In genomic region chr3:144412538-144413272, GRCm38 (mm10) we compare ENCODE assay signal across 9 mouse cellular contexts.
DNase-seq lines count a peak whose midpoint lies in the region; ATAC-seq and TF ChIP-seq lines count a peak whose summit lies in the region.
"Had no signal": no experiment of that assay in that cellular context is flagged by ENCODE, and none has a peak within 500 bp of the region (broad histone marks: within the 10 kb centered on the region; RNA-seq: fewer than 3 reads in every experiment).

No protein-coding gene starts in this region.

- H3K27me3 ChIP-seq in hindbrain, embryonic 12.5 days = no peaks in the 10 kb centered on the region
- no peaks in the 10 kb centered on the region for H3K27me3 ChIP-seq in midbrain, embryonic 16.5 days (ENCODE audit: control insufficient read depth, insufficient read depth, low read depth, low read length)
- no peaks in the 10 kb centered on the region; the same call in 1 of the 2 replicates for H3K27me3 ChIP-seq in cerebellum, adult 2 months (ENCODE audit: control insufficient read depth, insufficient read depth, low read length)
- H3K27me3 ChIP-seq: liver, embryonic 13.5 days had no signal

- DNase-seq in CD4-positive helper T cell, adult 2 months (ENCODE audit: low read depth, low spot score) = peak; percentile 84
- DNase-seq in T-cell, adult 2 months (ENCODE audit: low spot score) = peak; percentile 75
- DNase-seq in adrenal gland, postnatal 36 days = no peak
- DNase-seq in frontal cortex, postnatal 36 days (ENCODE audit: low spot score in 2 of 2) = no peak
- no peak for DNase-seq in cerebellum, adult 2 months
- DNase-seq in left cerebral cortex, postnatal 14 days (ENCODE audit: low spot score in 2 of 2) = no peak
- DNase-seq: liver, embryonic 13.5 days had no signal

- 0 out of 2 replicates have a peak overlapping the region, but pooled peaks have one; percentile 6 for H3K9ac ChIP-seq in hindbrain, embryonic 12.5 days
- peak overlapping the region; percentile 42 for H3K9ac ChIP-seq in midbrain, embryonic 16.5 days (ENCODE audit: low read depth, low read length)
- H3K9ac ChIP-seq: liver, embryonic 13.5 days had no signal

- no peak for TF ChIP-seq POLR2A in cerebellum, adult 2 months (IDR thresholded peaks at IDR 0.05; ENCODE audit: borderline replicate concordance, insufficient read depth, low read length)

- no peak overlapping the region for H3K27ac ChIP-seq in hindbrain, embryonic 12.5 days
- no peak overlapping the region for H3K27ac ChIP-seq in midbrain, embryonic 16.5 days (ENCODE audit: low read length)
- H3K27ac ChIP-seq in cerebellum, adult 2 months (ENCODE audit: insufficient read depth, low read length) = no peak overlapping the region
- H3K27ac ChIP-seq: liver, embryonic 13.5 days had no signal

- H3K36me3 ChIP-seq in hindbrain, embryonic 12.5 days = no peaks in the 10 kb centered on the region
- no peaks in the 10 kb centered on the region for H3K36me3 ChIP-seq in midbrain, embryonic 16.5 days (ENCODE audit: control insufficient read depth, insufficient read depth, low read length)
- H3K36me3 ChIP-seq: liver, embryonic 13.5 days had no signal

- WGBS in hindbrain, embryonic 12.5 days = 2% methylated on average over 10 of the region's 10 CpGs
- WGBS in midbrain, embryonic 16.5 days = 4% methylated on average over 10 of the region's 10 CpGs
- WGBS in cerebellum, adult 2 months = 1% methylated on average over 10 of the region's 10 CpGs

- no peaks in the 10 kb centered on the region; the same call in 1 of the 2 replicates for H3K9me3 ChIP-seq in hindbrain, embryonic 12.5 days (replicated peaks)
- no peaks in the 10 kb centered on the region for H3K9me3 ChIP-seq in midbrain, embryonic 16.5 days (replicated peaks; ENCODE audit: control insufficient read depth, low read length, poor library complexity, severe bottlenecking)
- H3K9me3 ChIP-seq: liver, embryonic 13.5 days had no signal

- TF ChIP-seq CTCF in cerebellum, adult 2 months (IDR thresholded peaks at IDR 0.05; ENCODE audit: borderline replicate concordance, insufficient read depth, low read depth, low read length) = no peak

- peak overlapping the region; percentile 34 for H3K4me2 ChIP-seq in hindbrain, embryonic 12.5 days (replicated peaks)
- H3K4me2 ChIP-seq in midbrain, embryonic 16.5 days (ENCODE audit: low read length) = peak overlapping the region; percentile 47
- H3K4me2 ChIP-seq: liver, embryonic 13.5 days had no signal

- ATAC-seq in hindbrain, embryonic 12.5 days (ENCODE audit: low FRiP score) = peak; percentile 66
- ATAC-seq in midbrain, embryonic 16.5 days = peak; percentile 47

- H3K4me1 ChIP-seq in hindbrain, embryonic 12.5 days = peaks cover 22% of the 10 kb centered on the region
- peaks cover 17% of the 10 kb centered on the region for H3K4me1 ChIP-seq in midbrain, embryonic 16.5 days (ENCODE audit: control insufficient read depth, insufficient read depth, low read length)
- H3K4me1 ChIP-seq in cerebellum, adult 2 months (ENCODE audit: control insufficient read depth, insufficient read depth, low read length) = no peaks in the 10 kb centered on the region

- no peak overlapping the region for H3K4me3 ChIP-seq in hindbrain, embryonic 12.5 days
- H3K4me3 ChIP-seq in midbrain, embryonic 16.5 days (ENCODE audit: low read depth, low read length) = peak overlapping the region; percentile 14; the same call in 1 of the 2 replicates
- H3K4me3 ChIP-seq in cerebellum, adult 2 months (replicated peaks; ENCODE audit: insufficient read depth, low read depth, low read length) = no peak overlapping the region
- H3K4me3 ChIP-seq: liver, embryonic 13.5 days had no signal

- intact Hi-C loops in left cerebral cortex, postnatal 14 days (cut with DNase I) = no loop called here

Comparison
In these comparisons a context has a peak if more than half of its experiments do, and no peak if none do; other contexts are left out.
1. DNase-seq: peak in CD4-positive helper T cell, adult 2 months (single experiment) and T-cell, adult 2 months (single experiment); none in adrenal gland, postnatal 36 days (0 of 2), frontal cortex, postnatal 36 days (0 of 2), cerebellum, adult 2 months (0 of 2) and left cerebral cortex, postnatal 14 days (0 of 2).